Mouse (Mus musculus): Measurements from ENCODE around the gene Snx18.

The Snx18 gene

GRCm38 (mm10) chr13:113566951-113567350 lies 51.4 kb downstream of the Snx18 start:
- DNase-seq (ENCODE audit: low spot score in 2 of 2) = no peak

GRCm38 (mm10) chr13:113566411-113566810 lies 52.0 kb downstream of the Snx18 start:
- no peak for DNase-seq (ENCODE audit: low spot score in 2 of 2)

- no peak for DNase-seq (ENCODE audit: low spot score in 2 of 2)
Observed at GRCm38 (mm10) chr13:113559646-113560045, 58.7 kb downstream of the Snx18 start.

- DNase-seq (ENCODE audit: low spot score in 2 of 2) = no peak
Observed at GRCm38 (mm10) chr13:113556538-113556937, 61.8 kb downstream of the Snx18 start.

- no peak for DNase-seq (ENCODE audit: low spot score in 2 of 2)
Observed at GRCm38 (mm10) chr13:113555226-113555625, 63.1 kb downstream of the Snx18 start.

GRCm38 (mm10) chr13:113553603-113554230 lies 64.6 kb downstream of the Snx18 start:
- DNase-seq (ENCODE audit: low spot score in 2 of 2) = no peak

- no peak for DNase-seq (ENCODE audit: low spot score in 2 of 2)
Observed at GRCm38 (mm10) chr13:113552341-113552740, 66.0 kb downstream of the Snx18 start.

GRCm38 (mm10) chr13:113550866-113551565 lies 67.3 kb downstream of the Snx18 start:
- DNase-seq (ENCODE audit: low spot score in 2 of 2) = no peak

- DNase-seq (ENCODE audit: low spot score in 2 of 2) = no peak
Observed at GRCm38 (mm10) chr13:113549021-113549420, 69.3 kb downstream of the Snx18 start.

GRCm38 (mm10) chr13:113547807-113548426 lies 70.4 kb downstream of the Snx18 start:
- no peak for DNase-seq (ENCODE audit: low spot score in 2 of 2)

- no peak for DNase-seq (ENCODE audit: low spot score in 2 of 2)
Observed at GRCm38 (mm10) chr13:113542374-113542773, 76.0 kb downstream of the Snx18 start.
